Mouse (Mus musculus): ENCODE data around the gene Gm11627.
A peak's percentile ranks its signal among the peaks of the same experiment; 100 is the strongest.
"Not testable (repeated sequence)": the region's sequence is repeated elsewhere in the genome, so short reads cannot be mapped to it uniquely, and the experiment has no call there.

The Gm11627 gene

DNA sequence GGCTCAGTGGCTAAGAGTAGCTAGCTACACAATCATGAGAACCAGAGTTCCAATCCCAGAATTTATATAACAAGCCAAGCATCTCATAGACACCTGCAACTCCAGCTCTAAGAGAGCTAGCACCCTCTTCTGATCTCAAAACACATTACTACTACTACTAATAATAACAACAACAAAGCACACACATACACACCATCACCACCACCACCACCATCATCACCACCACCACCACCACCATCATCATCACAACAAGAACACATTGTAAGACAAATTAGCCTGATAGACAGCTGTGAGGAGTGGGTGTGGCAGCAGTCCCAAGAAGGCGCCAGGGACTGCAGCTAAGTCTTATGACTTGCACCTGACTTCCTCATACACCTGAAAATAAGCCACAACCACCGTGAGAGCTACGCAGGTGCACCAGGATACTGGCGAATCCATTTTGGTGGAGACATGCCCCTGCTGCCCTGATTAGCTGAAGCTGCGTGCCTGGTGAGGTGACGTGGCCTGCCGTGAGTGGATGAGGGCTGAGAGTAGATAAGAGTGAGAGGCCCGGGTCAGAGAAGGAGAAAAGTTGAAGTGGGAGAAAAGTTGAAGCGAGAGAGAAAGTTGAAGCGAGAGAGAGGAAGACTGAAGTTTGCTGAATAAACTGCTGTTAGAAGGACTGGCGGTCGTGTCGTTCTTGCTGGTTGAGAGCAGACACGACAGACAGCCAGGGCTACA is 14.1 kb downstream of the Gm11627 start:
- DNase-seq (ENCODE audit: low read depth, low spot score) = not testable (repeated sequence)

DNA sequence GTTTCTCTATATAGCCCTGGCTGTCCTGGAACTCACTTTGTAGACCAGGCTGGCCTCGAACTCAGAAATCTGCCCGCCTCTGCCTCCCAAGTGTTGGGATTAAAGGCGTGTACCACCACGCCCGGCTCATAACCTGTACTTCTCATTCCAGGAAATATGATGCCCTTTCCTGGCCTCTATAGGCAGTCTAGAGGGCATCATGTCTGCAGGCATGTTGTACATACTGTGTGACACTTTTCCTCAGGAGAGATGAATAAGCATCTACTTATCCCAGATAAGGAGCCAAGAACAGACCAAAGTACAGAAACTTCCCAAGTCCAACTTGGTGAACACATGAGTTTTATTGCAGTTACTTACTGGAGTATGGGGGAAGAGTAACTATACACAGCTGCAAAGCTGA is 20.6 kb downstream of the Gm11627 start:
- no peak for DNase-seq (ENCODE audit: low read depth, low spot score)

- DNase-seq (ENCODE audit: low read depth, low spot score) = no peak
Measured at GRCm38 (mm10) chr11:102557386-102557785, 21.9 kb downstream of the Gm11627 start.

DNA sequence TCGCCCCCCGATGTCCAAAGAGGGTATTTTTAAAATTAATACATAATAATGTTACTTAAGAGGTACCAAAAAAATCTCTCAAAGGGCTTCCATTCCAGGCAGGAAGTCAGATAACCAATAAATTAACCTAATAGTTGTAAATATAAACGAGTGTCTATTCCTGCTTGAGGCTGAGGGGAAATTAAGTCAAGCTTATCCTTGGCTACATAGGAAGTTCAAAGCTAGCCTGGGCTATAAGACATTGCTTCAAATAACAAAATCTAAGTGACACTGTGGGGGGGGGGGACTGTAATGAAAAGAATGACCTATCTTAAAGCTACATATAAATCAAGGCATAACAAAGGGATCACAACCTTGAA is 22.6 kb downstream of the Gm11627 start:
- DNase-seq (ENCODE audit: low read depth, low spot score) = no peak

DNA sequence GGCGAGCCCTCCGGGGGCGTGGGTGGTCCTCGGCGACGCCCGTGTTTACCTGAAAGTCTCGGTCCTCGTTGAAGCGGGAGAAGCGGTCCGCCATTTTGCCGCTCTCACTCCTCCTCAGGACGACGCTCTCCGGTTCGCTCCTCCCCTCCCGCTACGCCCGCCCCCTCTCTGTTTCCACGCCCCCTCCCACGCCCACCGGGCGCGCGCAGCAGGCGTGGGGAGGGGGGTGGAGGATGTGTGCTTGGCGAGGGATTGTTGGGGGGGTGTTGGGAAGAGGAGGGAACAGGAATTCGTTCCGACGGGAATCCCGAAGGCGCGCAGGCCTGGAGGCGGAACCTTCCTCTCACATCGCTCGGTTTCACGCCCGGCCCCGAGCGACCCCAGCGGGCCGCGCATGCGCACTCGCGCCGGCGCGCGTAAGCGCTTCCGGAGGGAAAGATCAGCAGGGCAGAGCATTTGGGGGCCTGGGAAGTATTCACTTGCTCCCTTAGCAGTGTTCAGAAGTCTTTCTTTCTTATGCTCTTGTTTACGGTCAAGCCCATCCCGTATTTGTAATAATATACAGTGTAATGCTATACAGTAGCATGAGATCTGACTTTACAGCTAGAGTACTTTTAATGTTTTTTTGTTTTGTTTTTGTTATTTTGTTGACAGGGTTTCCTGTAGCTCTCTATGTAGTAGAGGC is 23.1 kb downstream of the Gm11627 start, which contains the start of gene Gpatch8:
Gene Gpatch8 (minus strand): TSS at position 362 of the 685 bp plus-strand sequence.
- DNase-seq (ENCODE audit: low read depth, low spot score) = peak; percentile 98

GRCm38 (mm10) chr11:102555400-102556030 is 23.7 kb downstream of the Gm11627 start:
- no peak for DNase-seq (ENCODE audit: low read depth, low spot score)

- no peak for DNase-seq (ENCODE audit: low read depth, low spot score)
Measured at GRCm38 (mm10) chr11:102552051-102552450, 27.2 kb downstream of the Gm11627 start.

GRCm38 (mm10) chr11:102551176-102551575 is 28.1 kb downstream of the Gm11627 start:
- DNase-seq (ENCODE audit: low read depth, low spot score) = no peak

DNA sequence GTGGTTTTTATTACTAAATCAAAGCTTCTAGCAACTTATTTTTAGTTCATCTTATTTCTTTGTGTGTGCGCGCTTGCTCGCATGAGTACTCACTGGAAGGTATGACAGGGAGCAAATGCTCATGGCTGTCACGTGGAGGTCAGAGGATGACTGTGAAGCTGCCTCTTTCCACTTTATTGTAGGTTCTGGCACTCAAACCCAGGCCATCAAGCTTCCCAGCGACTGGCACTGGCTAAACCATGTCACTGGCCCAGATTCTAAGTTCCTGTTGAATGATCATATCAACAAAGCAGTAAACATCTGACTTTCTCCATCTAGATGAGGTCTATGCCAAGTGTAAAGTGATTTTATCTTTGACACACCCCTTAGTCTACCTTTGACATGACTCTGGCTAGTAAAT is 37.8 kb downstream of the Gm11627 start:
- no peak for DNase-seq (ENCODE audit: low read depth, low spot score)

DNA sequence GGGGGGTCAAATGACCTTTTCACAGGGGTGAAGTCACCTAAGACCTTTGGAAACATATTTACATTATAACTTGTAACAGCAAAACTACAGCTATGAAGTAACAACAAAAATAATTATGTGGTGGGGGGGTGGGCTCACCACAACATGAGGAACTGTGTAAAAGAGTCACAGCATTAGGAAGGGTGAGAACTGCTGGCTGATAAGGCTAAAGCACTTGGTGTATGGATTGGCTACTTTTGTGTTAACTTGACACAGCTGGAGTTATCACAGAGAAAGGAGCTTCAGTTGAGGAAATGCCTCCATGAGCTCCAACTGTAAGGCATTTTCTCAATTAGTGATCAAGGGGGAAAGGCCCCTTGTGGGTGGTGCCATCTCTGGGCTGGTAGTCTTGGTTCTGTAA is 39.0 kb downstream of the Gm11627 start:
- not testable (repeated sequence) for DNase-seq (ENCODE audit: low read depth, low spot score)

GRCm38 (mm10) chr11:102539690-102540089 is 39.6 kb downstream of the Gm11627 start:
- no peak for DNase-seq (ENCODE audit: low read depth, low spot score)

DNA sequence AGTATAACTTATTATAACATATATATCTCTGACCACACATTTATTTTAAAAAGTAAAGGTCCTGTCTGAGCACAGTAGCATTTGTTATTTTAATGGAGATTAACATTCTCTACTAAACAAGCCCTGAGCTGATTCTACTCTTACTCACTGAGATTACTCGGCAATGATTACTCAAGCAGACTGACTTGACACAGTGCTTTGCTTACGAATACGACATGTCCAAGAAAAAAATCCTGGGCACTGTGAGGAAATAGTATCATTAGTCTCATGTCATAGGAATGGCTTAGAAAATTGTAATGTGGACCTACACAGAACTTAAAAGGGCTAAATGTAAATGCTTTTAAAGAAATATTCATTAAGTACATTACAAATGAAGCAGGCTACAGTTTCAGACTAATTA is 43.1 kb downstream of the Gm11627 start:
- peak; percentile 67 for DNase-seq (ENCODE audit: low read depth, low spot score)

DNA sequence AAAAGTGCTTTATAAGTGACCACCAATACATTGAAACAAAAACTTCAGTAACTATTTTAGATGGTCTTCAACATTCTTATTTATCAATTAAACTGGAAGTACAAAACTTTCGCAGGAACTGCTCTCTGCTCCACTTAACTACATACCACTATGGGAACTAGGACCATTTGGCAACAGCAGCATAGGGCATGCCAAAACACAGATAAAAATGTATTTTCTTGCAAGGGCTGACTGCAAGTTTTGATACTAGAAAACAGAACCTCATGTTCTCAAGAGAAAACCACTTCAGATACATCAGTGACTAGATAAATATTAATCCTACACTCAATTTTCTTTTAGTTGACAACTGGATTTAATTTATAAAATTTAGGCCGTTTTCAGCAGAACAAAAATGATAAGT is 45.2 kb downstream of the Gm11627 start:
- no peak for DNase-seq (ENCODE audit: low read depth, low spot score)

DNA sequence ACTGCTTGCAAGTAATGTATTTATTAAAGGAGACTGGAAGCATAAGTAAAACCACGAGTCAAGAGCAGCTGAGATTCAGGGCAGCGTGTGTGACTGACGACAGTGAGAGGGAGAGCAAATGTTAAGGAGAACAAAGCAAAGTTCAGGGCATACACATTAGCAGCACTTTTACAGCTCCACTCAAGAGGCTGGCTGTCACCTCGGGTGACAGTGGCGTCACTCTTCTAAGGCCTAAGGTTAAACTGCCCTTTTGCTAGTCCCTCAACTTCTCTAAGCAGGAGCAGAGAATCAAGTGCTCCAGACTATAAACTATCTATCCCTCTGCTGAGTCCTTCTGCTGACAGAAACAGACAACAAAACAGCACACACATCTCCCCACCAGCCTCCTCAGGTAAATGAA is 47.8 kb downstream of the Gm11627 start:
- no peak for DNase-seq (ENCODE audit: low read depth, low spot score)
